In the genomic region with DNA sequence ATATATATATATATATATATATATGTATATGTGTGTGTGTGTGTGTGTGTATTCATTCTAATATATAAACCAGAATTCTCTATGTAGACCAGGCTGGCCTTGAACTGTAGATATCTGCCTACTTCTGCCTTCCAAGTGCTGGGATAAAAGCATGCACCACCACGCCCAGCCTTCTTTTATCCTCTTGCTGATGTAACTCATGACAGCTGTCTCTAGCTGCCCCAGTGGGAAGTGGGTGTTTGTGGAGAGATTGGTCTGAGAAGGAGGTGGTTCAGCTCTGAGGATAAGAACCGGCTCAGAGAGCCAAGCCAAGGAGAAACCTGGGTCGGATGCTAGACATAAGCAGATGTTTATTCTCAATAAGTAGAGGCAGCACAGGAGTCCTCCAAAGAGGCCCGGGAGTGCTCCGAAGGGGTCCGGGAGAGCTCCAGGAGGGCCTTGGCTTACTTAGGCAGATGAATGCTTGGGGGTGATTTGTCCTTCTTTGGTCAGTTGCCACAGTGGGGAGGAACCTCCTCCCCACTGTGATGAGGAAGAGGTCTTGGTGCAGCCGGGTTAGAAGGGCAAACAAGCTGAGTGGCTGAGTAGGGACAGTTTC, we compare ENCODE assay signal across 17 mouse cellular contexts. TPM values are rescaled to one million over a fixed set of nuclear protein-coding genes. Genes with fewer than 3 reads are reported as not detected.
DNase-seq lines count a peak whose midpoint lies in the region; ATAC-seq lines count a peak whose summit lies in the region.
"Had no signal": no experiment of that assay in that cellular context is flagged by ENCODE, and none has a peak within 500 bp of the region (broad histone marks: within the 10 kb centered on the region; RNA-seq: fewer than 3 reads in every experiment).

No protein-coding gene starts in this region.

- no peak for DNase-seq in embryonic facial prominence, embryonic 10.5 days (ENCODE audit: low spot score)
- DNase-seq in kidney, adult 9 months = no peak
- no peak for DNase-seq in thymus, adult 18-20 months
- DNase-seq in ovary, adult 18-20 months (ENCODE audit: low spot score) = no peak

- H3K27ac ChIP-seq in embryonic facial prominence, embryonic 12.5 days = no peak overlapping the region
- no peak overlapping the region for H3K27ac ChIP-seq in embryonic facial prominence, embryonic 10.5 days (replicated peaks)
- H3K27ac ChIP-seq in kidney, embryonic 16.5 days (ENCODE audit: low read length) = no peak overlapping the region
- H3K27ac ChIP-seq in embryonic facial prominence, embryonic 13.5 days = no peak overlapping the region
- H3K27ac ChIP-seq: hindbrain, embryonic 12.5 days; liver, embryonic 15.5 days had no signal

- peak overlapping the region; percentile 18; the same call in 1 of the 2 replicates for H3K4me2 ChIP-seq in embryonic facial prominence, embryonic 12.5 days (replicated peaks)
- H3K4me2 ChIP-seq in kidney, embryonic 16.5 days (replicated peaks; ENCODE audit: low read depth, low read length) = peak overlapping the region; percentile 45
- peak overlapping the region; percentile 38; the same call in 1 of the 2 replicates for H3K4me2 ChIP-seq in embryonic facial prominence, embryonic 13.5 days

- no peak overlapping the region for H3K4me3 ChIP-seq in embryonic facial prominence, embryonic 12.5 days
- no peak overlapping the region for H3K4me3 ChIP-seq in embryonic facial prominence, embryonic 10.5 days
- H3K4me3 ChIP-seq in kidney, embryonic 16.5 days (ENCODE audit: low read length) = peak overlapping the region; percentile 18; the same call in 1 of the 2 replicates
- no peak overlapping the region for H3K4me3 ChIP-seq in embryonic facial prominence, embryonic 13.5 days
- H3K4me3 ChIP-seq: hindbrain, embryonic 12.5 days had no signal

- no peaks in the 10 kb centered on the region for H3K36me3 ChIP-seq in embryonic facial prominence, embryonic 12.5 days
- no peaks in the 10 kb centered on the region for H3K36me3 ChIP-seq in embryonic facial prominence, embryonic 10.5 days (replicated peaks)
- H3K36me3 ChIP-seq in kidney, embryonic 16.5 days (ENCODE audit: insufficient read depth, low read length) = no peaks in the 10 kb centered on the region
- H3K36me3 ChIP-seq in embryonic facial prominence, embryonic 13.5 days = no peaks in the 10 kb centered on the region
- H3K36me3 ChIP-seq: hindbrain, embryonic 12.5 days; liver, embryonic 15.5 days had no signal

- H3K9ac ChIP-seq in embryonic facial prominence, embryonic 12.5 days = no peak overlapping the region
- no peak overlapping the region for H3K9ac ChIP-seq in kidney, embryonic 16.5 days (replicated peaks; ENCODE audit: low read length)
- no peak overlapping the region for H3K9ac ChIP-seq in embryonic facial prominence, embryonic 13.5 days
- H3K9ac ChIP-seq: hindbrain, embryonic 12.5 days; liver, embryonic 15.5 days had no signal

- H3K9me3 ChIP-seq in embryonic facial prominence, embryonic 12.5 days = no peaks in the 10 kb centered on the region
- H3K9me3 ChIP-seq in embryonic facial prominence, embryonic 10.5 days = no peaks in the 10 kb centered on the region
- no peaks in the 10 kb centered on the region for H3K9me3 ChIP-seq in kidney, embryonic 16.5 days (ENCODE audit: low read length)
- no peaks in the 10 kb centered on the region for H3K9me3 ChIP-seq in embryonic facial prominence, embryonic 13.5 days
- H3K9me3 ChIP-seq: hindbrain, embryonic 12.5 days; liver, embryonic 15.5 days had no signal

- no peaks in the 10 kb centered on the region for H3K4me1 ChIP-seq in embryonic facial prominence, embryonic 12.5 days
- H3K4me1 ChIP-seq in embryonic facial prominence, embryonic 10.5 days = peaks cover 12% of the 10 kb centered on the region
- H3K4me1 ChIP-seq in kidney, embryonic 16.5 days (ENCODE audit: insufficient read depth, low read length) = peaks cover 13% of the 10 kb centered on the region
- H3K4me1 ChIP-seq in embryonic facial prominence, embryonic 13.5 days = 0 out of 2 replicates have a peak, but pooled peaks cover 4% of the 10 kb centered on the region

- no peaks in the 10 kb centered on the region; the same call in 1 of the 2 replicates for H3K27me3 ChIP-seq in embryonic facial prominence, embryonic 12.5 days
- H3K27me3 ChIP-seq in embryonic facial prominence, embryonic 10.5 days (replicated peaks; ENCODE audit: low read depth, poor library complexity, severe bottlenecking) = 0 out of 2 replicates have a peak, but pooled peaks cover 8% of the 10 kb centered on the region
- H3K27me3 ChIP-seq in kidney, embryonic 16.5 days (ENCODE audit: insufficient read depth, low read length) = no peaks in the 10 kb centered on the region
- 0 out of 2 replicates have a peak, but pooled peaks cover 4% of the 10 kb centered on the region for H3K27me3 ChIP-seq in embryonic facial prominence, embryonic 13.5 days
- H3K27me3 ChIP-seq: hindbrain, embryonic 12.5 days had no signal

- WGBS in embryonic facial prominence, embryonic 12.5 days = 46% methylated on average over 7 of the region's 7 CpGs
- WGBS in embryonic facial prominence, embryonic 10.5 days = 56% methylated on average over 7 of the region's 7 CpGs
- WGBS in kidney, embryonic 16.5 days = 63% methylated on average over 7 of the region's 7 CpGs
- 48% methylated on average over 7 of the region's 7 CpGs for WGBS in embryonic facial prominence, embryonic 13.5 days

- no peak for ATAC-seq in embryonic facial prominence, embryonic 12.5 days (ENCODE audit: insufficient number of reproducible peaks, insufficient read depth, low FRiP score, low TSS enrichment)
- no peak for ATAC-seq in kidney, embryonic 16.5 days (ENCODE audit: low FRiP score, low TSS enrichment)
- ATAC-seq in embryonic facial prominence, embryonic 13.5 days (ENCODE audit: insufficient number of reproducible peaks, insufficient read depth, low FRiP score, low TSS enrichment, low read depth) = no peak
- ATAC-seq in monocyte, adult 5-6 weeks (replicated peaks; ENCODE audit: insufficient number of reproducible peaks, low FRiP score, low TSS enrichment, poor library complexity, severe bottlenecking) = 0 out of 2 replicates have a peak, but pooled peaks have one; percentile 6
- ATAC-seq: midbrain, embryonic 16.5 days had no signal

RNA-seq across cellular contexts. Expression of gene Calhm3, which starts 10.2 kb away (rescaled TPM):
- polyA plus RNA-seq in embryonic facial prominence, embryonic 12.5 days (2016; fragmentation: Nextera tagmentation; extraction: Ambion mirVana) = not detected in 2 replicates
- polyA plus RNA-seq in embryonic facial prominence, embryonic 10.5 days (2016; fragmentation: Nextera tagmentation; extraction: Ambion mirVana) = not detected in 2 replicates
- not detected in 2 replicates for polyA plus RNA-seq in kidney, embryonic 16.5 days (2015; fragmentation: Nextera tagmentation; extraction: Ambion mirVana)
- not detected in 2 replicates for polyA plus RNA-seq in embryonic facial prominence, embryonic 13.5 days (2015; fragmentation: Nextera tagmentation; extraction: Ambion mirVana)
- not detected in 3 replicates for total RNA-seq in monocyte, adult 5-6 weeks (2017)
- total RNA-seq: adrenal gland, postnatal 4 days; common myeloid progenitor, adult 5-6 weeks; layer of hippocampus, postnatal 10 days had no signal
- polyA plus RNA-seq: C2C12; forebrain, embryonic 16.5 days; hindbrain, embryonic 12.5 days; liver, embryonic 15.5 days; midbrain, embryonic 16.5 days; stomach, embryonic 16.5 days had no signal

RNA-seq across cellular contexts. Expression of gene Neurl1a, which starts 10.9 kb away (rescaled TPM):
- polyA plus RNA-seq in embryonic facial prominence, embryonic 12.5 days (2016; fragmentation: Nextera tagmentation; extraction: Ambion mirVana) = 8.7 TPM in 2 replicates
- polyA plus RNA-seq in embryonic facial prominence, embryonic 10.5 days (2016; fragmentation: Nextera tagmentation; extraction: Ambion mirVana) = 6.4 TPM in 2 replicates
- 5.5 and 6.0 TPM in 2 replicates for polyA plus RNA-seq in kidney, embryonic 16.5 days (2015; fragmentation: Nextera tagmentation; extraction: Ambion mirVana)
- polyA plus RNA-seq in embryonic facial prominence, embryonic 13.5 days (2015; fragmentation: Nextera tagmentation; extraction: Ambion mirVana) = 6.2 and 7.3 TPM in 2 replicates
- 0.10 TPM in 1 of 3 replicates, not detected in the others for total RNA-seq in monocyte, adult 5-6 weeks (2017)

RNA-seq across cellular contexts. Expression of gene Calhm1, which starts 23.7 kb away (rescaled TPM):
- not detected in 2 replicates for polyA plus RNA-seq in embryonic facial prominence, embryonic 12.5 days (2016; fragmentation: Nextera tagmentation; extraction: Ambion mirVana)
- not detected in 2 replicates for polyA plus RNA-seq in embryonic facial prominence, embryonic 10.5 days (2016; fragmentation: Nextera tagmentation; extraction: Ambion mirVana)
- polyA plus RNA-seq in kidney, embryonic 16.5 days (2015; fragmentation: Nextera tagmentation; extraction: Ambion mirVana) = not detected in 2 replicates
- polyA plus RNA-seq in embryonic facial prominence, embryonic 13.5 days (2015; fragmentation: Nextera tagmentation; extraction: Ambion mirVana) = not detected in 2 replicates
- not detected in 3 replicates for total RNA-seq in monocyte, adult 5-6 weeks (2017)
- total RNA-seq: adrenal gland, postnatal 4 days; common myeloid progenitor, adult 5-6 weeks; layer of hippocampus, postnatal 10 days had no signal
- polyA plus RNA-seq: C2C12; forebrain, embryonic 16.5 days; hindbrain, embryonic 12.5 days; liver, embryonic 15.5 days; midbrain, embryonic 16.5 days; stomach, embryonic 16.5 days had no signal

RNA-seq across cellular contexts. Expression of gene Calhm2, which starts 29.6 kb away (rescaled TPM):
- polyA plus RNA-seq in embryonic facial prominence, embryonic 12.5 days (2016; fragmentation: Nextera tagmentation; extraction: Ambion mirVana) = 6.1 and 7.0 TPM in 2 replicates
- polyA plus RNA-seq in embryonic facial prominence, embryonic 10.5 days (2016; fragmentation: Nextera tagmentation; extraction: Ambion mirVana) = 2.8 TPM in 2 replicates
- polyA plus RNA-seq in kidney, embryonic 16.5 days (2015; fragmentation: Nextera tagmentation; extraction: Ambion mirVana) = 8.5 and 8.7 TPM in 2 replicates
- polyA plus RNA-seq in embryonic facial prominence, embryonic 13.5 days (2015; fragmentation: Nextera tagmentation; extraction: Ambion mirVana) = 11.1 and 11.8 TPM in 2 replicates
- 28.2 to 57.6 TPM (median 36.5 TPM) in 3 replicates for total RNA-seq in monocyte, adult 5-6 weeks (2017)
